Mouse (Mus musculus) kidney, adult 2 months (tissue): ENCODE results near the gene Meis2. TPM values are rescaled to one million over a fixed set of nuclear protein-coding genes. Genes with fewer than 3 reads are reported as not detected.

Source experiments
- DNase-seq: peaks from one replicate; pipeline ENCODE4 v3.0.0; 2021
- H3K27ac ChIP-seq: fragments of 200-500 bp; 2 replicates; pipeline ENCODE4 v1.5.1; 2012; ENCODE audit warnings: low read depth, low read length, control low read depth, inconsistent platforms; ENCODE audit not compliant: insufficient read depth
- H3K27me3 ChIP-seq: fragments of 200-500 bp; replicated peaks from 2 replicates; pipeline ENCODE4 v1.6.1; 2012; ENCODE audit warnings: mild to moderate bottlenecking, moderate library complexity, low read length, inconsistent platforms; ENCODE audit not compliant: control insufficient read depth, insufficient read depth
- H3K36me3 ChIP-seq: fragments of 200-500 bp; 2 replicates; pipeline ENCODE4 v1.6.1; 2012; ENCODE audit warnings: mild to moderate bottlenecking, moderate library complexity, low read length, inconsistent platforms; ENCODE audit not compliant: control insufficient read depth, insufficient read depth
- H3K4me1 ChIP-seq: fragments of 200-500 bp; 2 replicates; pipeline ENCODE4 v1.6.1; 2011; ENCODE audit warnings: low read length; ENCODE audit not compliant: control insufficient read depth, insufficient read depth
- H3K4me3 ChIP-seq: fragments of 200-500 bp; 2 replicates; pipeline ENCODE4 v1.5.1; 2011; ENCODE audit warnings: mild to moderate bottlenecking, low read depth, low read length, control low read depth; ENCODE audit not compliant: insufficient read depth
- CTCF ChIP-seq: fragments of 200-500 bp; conservative IDR thresholded peaks from 2 replicates; pipeline ENCODE4 v1.5.1; 2011; ENCODE audit warnings: low read depth, mild to moderate bottlenecking, control low read depth, low read length, moderate library complexity, mixed read lengths; ENCODE audit not compliant: insufficient read depth, insufficient read length
- POLR2A ChIP-seq: fragments of 200-500 bp; IDR thresholded peaks from one replicate; pipeline ENCODE4 v1.6.1; 2011; ENCODE audit warnings: low read depth, low read length, control low read depth
- WGBS: fragments of 180-500 bp; shearing (Covaris S2); methylation state at CpG from one replicate; pipeline ENCODE4 v1.1.7; 2018; 5-methylcytosine and 5-hydroxymethylcytosine counted together
- polyA plus RNA-seq: library from polyadenylated mRNA; depleted of rRNA; stranded (reverse); fragments of >200 nt; gene quantifications from 2 replicates; pipeline ENCODE4 v1.2.3, GENCODE M21; 2012

Meis2 gene
- polyA plus RNA-seq, 1 experiment: 32.2 TPM

DNA sequence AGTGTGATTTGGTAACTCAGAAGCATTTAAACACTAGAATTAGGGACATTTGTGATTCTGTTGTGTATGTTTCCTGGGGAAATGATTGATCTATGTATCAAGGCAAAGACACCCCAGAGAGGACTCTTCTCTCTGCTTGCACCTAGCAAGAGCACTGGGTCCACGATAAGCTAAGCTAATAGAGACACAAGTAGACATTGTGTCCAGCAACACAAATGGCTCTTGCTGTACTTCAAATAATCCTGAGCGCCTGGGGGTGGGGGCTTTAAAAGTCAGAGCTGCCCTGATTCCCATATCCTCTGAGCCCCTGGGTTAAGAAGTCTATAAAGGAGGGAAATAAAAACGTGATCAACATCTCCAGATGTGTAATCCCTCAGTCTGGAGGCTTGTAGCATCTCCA is 6.6 kb downstream of the Meis2 start:
- no peak for DNase-seq
- H3K36me3 ChIP-seq: no peaks in the 10 kb centered on the region; the same call in 1 of the 2 replicates
- peak overlapping the region; percentile 37; the same call in 1 of the 2 replicates for H3K4me3 ChIP-seq
- peaks cover 1% of the 10 kb centered on the region; the same call in 1 of the 2 replicates for H3K27me3 ChIP-seq
- 43% methylated on average over 3 of the region's 3 CpGs for WGBS
- no peaks in the 10 kb centered on the region for H3K4me1 ChIP-seq
- H3K27ac ChIP-seq: peak overlapping the region; percentile 55
- no peak for TF ChIP-seq CTCF

GRCm38 (mm10) chr2:116058511-116058910 is 7.1 kb downstream of the Meis2 start:
- H3K27ac ChIP-seq: peak overlapping the region; percentile 87
- peak overlapping the region; percentile 39; the same call in 1 of the 2 replicates for H3K4me3 ChIP-seq
- no peaks in the 10 kb centered on the region for H3K4me1 ChIP-seq
- no peak for DNase-seq
- H3K27me3 ChIP-seq: no peaks in the 10 kb centered on the region; the same call in 1 of the 2 replicates
- 35% methylated on average over 9 of the region's 9 CpGs for WGBS
- TF ChIP-seq POLR2A: no peak
- TF ChIP-seq CTCF: no peak
- no peaks in the 10 kb centered on the region; the same call in 1 of the 2 replicates for H3K36me3 ChIP-seq

DNA sequence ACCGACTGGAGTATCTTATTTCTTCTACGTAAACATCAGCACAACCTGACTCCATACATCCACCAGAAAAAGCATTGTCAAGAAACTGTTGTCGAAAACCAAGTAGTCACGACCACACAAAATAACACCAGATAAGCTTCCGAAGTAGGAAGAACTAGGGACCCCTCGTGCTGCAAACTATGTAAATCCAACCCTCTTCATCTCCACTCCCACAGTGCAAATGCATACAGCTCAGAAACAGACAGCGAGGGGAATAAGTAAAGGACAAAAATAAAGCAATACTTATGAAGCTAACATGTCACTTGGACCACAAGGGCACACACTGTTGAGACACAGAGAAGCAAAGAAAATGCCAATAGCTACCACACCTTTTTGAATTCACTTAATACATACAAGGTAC is 8.8 kb downstream of the Meis2 start:
- peak overlapping the region; percentile 68 for H3K27ac ChIP-seq
- no peaks in the 10 kb centered on the region; the same call in 1 of the 2 replicates for H3K27me3 ChIP-seq
- no peak for DNase-seq
- H3K36me3 ChIP-seq: no peaks in the 10 kb centered on the region; the same call in 1 of the 2 replicates
- TF ChIP-seq CTCF (no peak), POLR2A (no peak)
- 42% methylated on average over 7 of the region's 7 CpGs for WGBS
- peak overlapping the region; percentile 41 for H3K4me3 ChIP-seq
- H3K4me1 ChIP-seq: no peaks in the 10 kb centered on the region

GRCm38 (mm10) chr2:116055686-116056620 is 9.7 kb downstream of the Meis2 start:
- Histone ChIP-seq H3K4me3 (peak overlapping the region; percentile 51), H3K36me3 (no peaks in the 10 kb centered on the region; the same call in 1 of the 2 replicates), H3K27ac (peak overlapping the region; percentile 80), H3K27me3 (no peaks in the 10 kb centered on the region; the same call in 1 of the 2 replicates), H3K4me1 (no peaks in the 10 kb centered on the region)
- TF ChIP-seq POLR2A (no peak), CTCF (no peak)
- no peak for DNase-seq
- WGBS: 41% methylated on average over 13 of the region's 13 CpGs

GRCm38 (mm10) chr2:116053931-116054330 is 11.7 kb downstream of the Meis2 start:
- H3K27me3 ChIP-seq: no peaks in the 10 kb centered on the region; the same call in 1 of the 2 replicates
- WGBS: 60% methylated on average over 5 of the region's 5 CpGs
- no peaks in the 10 kb centered on the region; the same call in 1 of the 2 replicates for H3K36me3 ChIP-seq
- peaks cover 1% of the 10 kb centered on the region; the same call in 1 of the 2 replicates for H3K4me1 ChIP-seq
- no peak overlapping the region for H3K4me3 ChIP-seq
- TF ChIP-seq CTCF (no peak), POLR2A (no peak)
- no peak for DNase-seq
- H3K27ac ChIP-seq: peak overlapping the region; percentile 68

- Histone ChIP-seq H3K36me3 (no peaks in the 10 kb centered on the region; the same call in 1 of the 2 replicates), H3K4me3 (no peak overlapping the region), H3K4me1 (peaks cover 2% of the 10 kb centered on the region; the same call in 1 of the 2 replicates), H3K27ac (peak overlapping the region; percentile 45), H3K27me3 (no peaks in the 10 kb centered on the region; the same call in 1 of the 2 replicates)
- TF ChIP-seq POLR2A: no peak
- no peak for TF ChIP-seq CTCF
- DNase-seq: no peak
Observed at GRCm38 (mm10) chr2:116052688-116053421, 12.8 kb downstream of the Meis2 start.
